Mouse (Mus musculus) C2C12 (cell line): ENCODE data around the gene Susd1.

Experiments used
- CEBPB ChIP-seq: IDR thresholded peaks from one replicate; pipeline ENCODE4 v1.6.1; 2011; ENCODE audit warnings: low read depth, mild to moderate bottlenecking, control low read depth, moderate library complexity
- CTCF ChIP-seq: IDR thresholded peaks from one replicate; pipeline ENCODE4 v1.5.1; 2011; ENCODE audit not compliant: control insufficient read depth, insufficient read depth, insufficient read length
- FOSL1 ChIP-seq: IDR thresholded peaks from one replicate; pipeline ENCODE4 v1.8.0; 2011; ENCODE audit warnings: mild to moderate bottlenecking, low read length; ENCODE audit not compliant: poor library complexity, insufficient read depth, severe bottlenecking
- MAX ChIP-seq: IDR thresholded peaks from one replicate; pipeline ENCODE4 v1.6.1; 2011; ENCODE audit warnings: mild to moderate bottlenecking, control low read depth
- MYOD1 ChIP-seq: IDR thresholded peaks from one replicate; pipeline ENCODE4 v1.6.1; 2011; ENCODE audit warnings: low read depth; ENCODE audit not compliant: control insufficient read depth, insufficient read length
- MYOG ChIP-seq: IDR thresholded peaks from one replicate; pipeline ENCODE4 v1.6.1; 2011; ENCODE audit not compliant: control insufficient read depth, insufficient read length; ENCODE audit errors: extremely low read depth
- USF1 ChIP-seq: IDR thresholded peaks from one replicate; pipeline ENCODE4 v1.6.1; 2011; ENCODE audit warnings: low read depth, mild to moderate bottlenecking, control low read depth, moderate library complexity

GRCm38 (mm10) chr4:59400931-59401330 is 37.5 kb downstream of the Susd1 start:
- TF ChIP-seq CTCF (no peak), USF1 (no peak), MAX (no peak), MYOD1 (no peak), CEBPB (no peak), FOSL1 (no peak), MYOG (no peak)
